Mouse (Mus musculus) right cerebral cortex, postnatal 10 days (tissue): ENCODE data around the gene Igfn1.

Experiments
- DNase-seq, 2 experiments: peaks; one replicate each; pipeline ENCODE4 v3.0.0; 2021; ENCODE audit warnings: low spot score in 2 of 2

Igfn1 gene

DNA sequence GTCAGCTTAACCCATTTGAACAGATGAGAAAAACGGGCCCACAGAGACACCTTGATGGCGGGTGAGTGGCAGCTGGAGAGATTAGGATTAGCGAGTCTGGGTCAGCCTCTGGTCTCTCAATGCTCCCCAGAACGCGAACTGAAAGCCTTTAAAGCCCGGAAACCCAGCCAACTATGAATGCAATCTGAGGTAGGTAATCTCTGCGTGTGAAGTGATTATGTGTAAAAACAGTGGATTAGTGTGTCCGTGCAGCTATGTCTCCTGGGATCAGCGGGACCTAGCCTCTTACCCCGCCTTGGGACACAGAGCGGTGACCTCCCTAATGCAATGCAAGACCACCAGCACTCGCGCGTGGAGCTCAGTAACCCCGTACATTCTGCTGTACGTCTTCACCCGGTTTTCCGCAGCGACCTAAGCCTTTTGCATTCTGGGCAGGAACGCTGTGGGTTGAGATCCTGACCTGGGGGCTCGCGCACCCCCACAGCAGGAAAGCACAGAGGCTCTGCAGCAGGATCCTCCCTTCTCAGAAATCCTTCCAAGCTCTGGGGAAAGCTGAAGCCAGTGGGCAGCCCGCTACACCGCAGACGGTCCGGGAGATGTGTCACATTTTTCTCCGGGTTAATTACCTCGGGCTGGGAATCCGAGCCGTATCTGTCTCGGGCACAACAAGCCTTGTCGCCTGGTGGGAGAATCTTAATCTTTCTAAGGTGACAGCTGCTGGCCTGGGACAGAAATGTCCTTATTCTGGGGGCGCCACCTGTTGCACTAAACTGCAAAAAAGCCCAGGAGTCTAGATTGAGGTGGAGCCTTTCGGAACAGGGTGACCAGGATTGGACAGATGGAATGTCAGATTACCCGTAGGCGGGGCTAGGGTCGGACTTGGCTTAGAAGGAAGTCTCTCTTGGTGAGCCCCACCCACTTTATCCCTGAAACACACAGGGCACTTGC is 1.3 kb upstream of the Igfn1 start, which contains the start of gene Tmem9:
Gene Tmem9 (plus strand): TSS at position 940 of the 948 bp plus-strand sequence.
- peak; percentile 70 to 71 for DNase-seq

- no peak for DNase-seq
Measured at GRCm38 (mm10) chr1:136001438-136001837, 4.7 kb downstream of the Igfn1 start.

- no peak for DNase-seq
Measured at GRCm38 (mm10) chr1:135999720-136000287, 6.3 kb downstream of the Igfn1 start.

DNA sequence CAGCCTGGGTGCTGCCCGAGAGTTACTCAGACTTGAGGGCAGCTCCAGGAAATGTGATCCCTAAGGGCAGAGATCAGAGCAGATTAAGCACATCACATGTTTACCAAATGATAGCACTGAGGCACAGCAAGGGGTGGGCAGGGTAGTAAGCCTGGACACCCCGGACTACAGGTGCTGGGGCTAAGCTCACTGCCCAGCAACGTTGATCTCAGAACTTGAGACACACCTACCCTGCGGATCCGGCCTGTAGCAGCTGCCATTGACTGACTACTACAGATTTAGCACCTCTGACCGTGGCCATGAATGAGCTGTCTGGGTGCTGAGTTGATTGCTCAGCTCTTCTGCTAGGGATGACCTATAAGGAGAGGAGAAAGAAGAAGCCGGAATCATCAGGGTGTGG is 8.6 kb downstream of the Igfn1 start:
- DNase-seq = no peak

GRCm38 (mm10) chr1:135993470-135993869 is 12.7 kb downstream of the Igfn1 start:
- DNase-seq = no peak

GRCm38 (mm10) chr1:135989876-135990275 is 16.3 kb downstream of the Igfn1 start:
- no peak for DNase-seq

DNA sequence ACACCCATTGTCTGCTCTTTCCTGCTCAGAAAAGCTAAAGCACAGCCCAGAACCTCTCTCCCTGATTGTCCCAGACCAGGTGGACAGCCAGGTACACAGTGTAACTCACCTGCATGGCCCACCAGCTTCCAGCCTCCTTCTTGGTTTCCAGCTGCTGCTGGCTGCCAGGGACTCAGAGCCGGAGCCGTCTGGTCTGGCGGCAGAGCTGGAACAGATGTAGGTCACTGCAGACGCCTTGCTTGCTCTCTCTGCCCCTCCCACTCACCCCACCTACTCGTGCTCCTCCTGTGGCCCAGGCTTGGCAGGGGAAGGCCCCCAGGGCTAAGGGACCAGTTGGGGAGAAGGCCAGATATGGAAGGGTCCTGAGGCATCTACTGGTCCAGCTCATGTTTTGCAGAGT is 22.0 kb downstream of the Igfn1 start:
- DNase-seq = no peak

GRCm38 (mm10) chr1:135972576-135972975 is 33.6 kb downstream of the Igfn1 start:
- DNase-seq = no peak

DNA sequence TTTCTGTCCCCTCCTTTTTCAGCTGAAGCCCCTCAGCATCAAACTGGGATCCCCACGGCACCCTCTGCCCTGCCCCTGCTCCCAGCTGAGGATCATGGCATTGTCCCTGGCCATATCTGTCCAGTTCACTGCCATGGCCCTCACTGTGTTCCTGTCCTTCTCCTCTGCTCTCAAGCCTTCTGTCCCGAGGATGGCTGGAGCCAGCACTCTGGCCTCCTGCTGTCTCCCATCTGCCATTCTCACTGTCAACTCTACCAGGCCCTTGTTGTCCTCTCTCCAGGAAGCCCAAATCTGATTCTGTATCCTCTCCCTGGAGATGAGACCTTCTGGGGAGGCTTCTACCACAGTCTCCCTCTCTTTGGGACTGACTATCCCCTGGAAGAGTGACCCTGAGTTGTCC is 35.7 kb downstream of the Igfn1 start:
- DNase-seq = no peak

GRCm38 (mm10) chr1:135967739-135968138 is 38.4 kb downstream of the Igfn1 start:
- no peak for DNase-seq

GRCm38 (mm10) chr1:135964561-135964960 is 41.6 kb downstream of the Igfn1 start:
- no peak for DNase-seq

DNA sequence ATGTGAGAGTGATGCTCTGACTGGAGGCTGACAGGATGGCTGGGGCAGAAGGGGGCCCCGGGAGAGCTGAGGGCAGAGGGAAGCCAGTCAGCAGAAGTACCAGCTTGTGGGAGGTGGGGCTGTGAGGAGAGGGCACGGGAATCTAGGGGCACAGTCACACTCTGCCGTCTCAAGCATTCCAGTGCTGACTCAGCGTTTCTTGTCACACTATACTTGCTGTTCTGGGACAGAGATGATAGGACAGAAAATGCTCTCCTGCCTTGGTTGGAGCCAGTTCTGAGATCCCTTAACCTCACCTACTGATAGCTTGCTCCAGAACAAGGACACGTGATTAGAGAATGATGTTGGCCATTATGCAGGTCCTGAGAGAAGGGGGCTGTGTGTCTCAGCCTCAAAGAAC is 43.0 kb downstream of the Igfn1 start:
- no peak for DNase-seq

DNA sequence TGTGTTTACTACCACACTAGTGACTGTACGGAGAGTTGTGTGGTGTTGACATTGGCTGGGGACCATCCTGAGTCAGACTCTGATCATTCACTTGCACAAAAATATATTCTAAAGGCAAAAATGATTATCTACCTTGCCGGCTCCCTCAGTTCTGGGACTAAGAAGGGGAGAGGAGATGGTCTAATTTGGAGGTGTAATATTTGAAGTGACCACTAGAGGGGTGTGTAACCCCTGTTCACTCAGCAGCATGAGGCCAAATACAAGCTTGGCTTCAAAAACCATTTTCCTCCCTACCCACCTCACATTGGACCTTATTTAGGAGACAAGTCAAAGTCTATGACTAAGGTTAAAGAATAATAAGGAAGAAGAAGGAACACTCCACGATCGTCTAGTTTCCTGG is 47.7 kb downstream of the Igfn1 start:
- no peak for DNase-seq

GRCm38 (mm10) chr1:135948871-135949270 is 57.3 kb downstream of the Igfn1 start:
- no peak for DNase-seq

DNA sequence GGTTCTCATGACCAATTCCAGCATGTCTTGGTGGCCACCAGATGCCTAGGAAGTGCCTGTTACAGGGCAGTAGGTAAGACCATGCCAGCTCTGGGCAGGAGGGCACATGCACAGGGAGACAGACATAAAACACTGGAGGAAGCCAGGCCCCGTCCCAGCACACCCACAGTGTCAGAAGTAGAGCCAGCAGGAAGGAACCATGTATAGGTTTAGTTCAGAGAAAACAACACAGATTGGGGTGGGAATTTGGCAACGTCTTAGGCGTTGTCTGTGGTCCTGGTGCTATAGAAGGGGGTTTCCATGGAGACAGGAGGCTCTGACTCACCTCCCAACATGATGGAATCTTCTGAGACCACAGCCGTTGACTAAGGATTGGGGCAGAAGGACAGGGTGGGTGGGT is 59.9 kb downstream of the Igfn1 start:
- DNase-seq = peak in 1 of 2 experiments; percentile 63

DNA sequence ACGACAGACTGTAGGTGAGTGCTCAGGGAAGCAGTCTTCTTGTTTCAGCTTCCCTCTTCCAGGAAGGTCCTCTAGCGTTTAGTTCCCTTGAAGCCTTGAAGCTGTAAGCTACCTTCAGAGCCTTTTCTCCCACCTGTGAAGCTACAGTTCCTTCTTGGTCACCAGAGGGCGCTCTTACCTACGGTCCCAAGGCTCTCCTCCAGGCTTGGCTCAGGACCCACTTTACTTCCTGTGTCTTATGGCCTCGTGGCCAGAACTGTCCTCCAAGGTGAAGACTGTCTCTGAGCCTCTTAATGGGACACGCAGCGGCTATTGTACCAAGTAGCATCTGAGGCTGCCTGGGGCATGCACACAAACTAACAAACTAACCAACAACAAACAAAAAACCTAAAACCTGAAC is 60.4 kb downstream of the Igfn1 start:
- peak; percentile 56 to 63 for DNase-seq

GRCm38 (mm10) chr1:135944526-135945259 is 61.4 kb downstream of the Igfn1 start:
- peak; percentile 89 to 95 for DNase-seq

- DNase-seq = no peak
Measured at GRCm38 (mm10) chr1:135943713-135944112, 62.4 kb downstream of the Igfn1 start.

DNA sequence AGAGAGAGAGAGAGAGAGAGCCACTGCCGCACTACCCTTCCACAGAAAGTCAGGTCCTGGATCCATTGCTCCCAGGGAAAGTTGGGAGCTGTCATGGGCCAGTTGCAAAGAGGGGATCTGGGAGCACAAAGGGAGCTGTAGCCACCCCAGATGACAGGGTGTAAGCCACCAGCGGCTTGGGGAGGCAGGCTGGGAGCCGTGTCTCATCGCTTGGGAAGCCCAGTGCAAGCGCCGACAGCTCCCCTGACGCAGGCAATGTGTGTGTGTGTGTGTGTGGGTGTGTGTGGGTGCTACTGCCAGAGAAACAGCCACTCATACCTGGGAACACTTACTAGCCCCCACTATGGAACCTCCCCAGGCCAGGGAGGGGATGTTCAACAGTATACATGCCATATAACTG is 64.0 kb downstream of the Igfn1 start:
- no peak for DNase-seq

GRCm38 (mm10) chr1:135941259-135942006 is 64.7 kb downstream of the Igfn1 start:
- no peak for DNase-seq

- no peak for DNase-seq
Measured at GRCm38 (mm10) chr1:135936091-135936490, 70.1 kb downstream of the Igfn1 start.
